Mouse (Mus musculus) heart, postnatal 14 days (tissue): ENCODE data around the gene Tmpo. TPM values are rescaled to one million over a fixed set of nuclear protein-coding genes. Genes with fewer than 3 reads are reported as not detected.
A peak's percentile ranks its signal among the peaks of the same experiment; 100 is the strongest.

ENCODE experiments used
- DNase-seq, 2 experiments: peaks; one replicate each; pipeline ENCODE4 v3.0.0; 2021 to 2022
- intact Hi-C: fragments of 180-260 bp; cut with DNase I; formaldehyde crosslinking; loops from one replicate; pipeline ENCODE4 v1.15.1; 2025
- total RNA-seq, 2 experiments: library from RNA; stranded (reverse); gene quantifications; 2 replicates each; pipeline ENCODE4 v1.2.3; 2021

The Tmpo gene
- total RNA-seq, 2 experiments from 2014 or later: 54.4 to 60.4 TPM

DNA sequence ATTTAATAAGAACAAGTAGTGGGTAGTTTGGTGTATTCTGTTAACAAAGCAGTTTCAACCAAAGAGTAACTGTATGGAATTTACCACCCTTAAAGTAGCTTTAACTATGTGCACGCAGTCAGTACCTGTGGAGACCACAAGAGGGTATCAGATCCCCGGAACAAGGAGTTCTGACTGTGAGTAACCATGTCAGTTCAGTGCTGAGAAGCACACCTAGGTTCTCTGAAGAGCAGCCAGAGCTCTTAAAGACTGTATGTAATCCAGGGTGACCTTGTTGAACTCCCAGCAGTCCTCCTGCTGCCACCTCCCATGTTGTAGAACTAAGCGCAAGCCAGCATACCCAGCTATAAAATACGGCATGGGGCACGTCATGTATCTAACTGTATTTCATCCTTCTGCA, 14.2 kb downstream of the Tmpo start:
- intact Hi-C loops: loop anchor here (1.0 kb wide), 1 partner anchor 20 kb away; no protein-coding TSS in a partner anchor
- peak; percentile 52 to 74 for DNase-seq

GRCm38 (mm10) chr10:91165850-91166249, 15.3 kb downstream of the Tmpo start:
- intact Hi-C loops: no loop called here
- no peak for DNase-seq

GRCm38 (mm10) chr10:91164491-91164890, 16.6 kb downstream of the Tmpo start:
- intact Hi-C loops: no loop called here
- DNase-seq: no peak

DNA sequence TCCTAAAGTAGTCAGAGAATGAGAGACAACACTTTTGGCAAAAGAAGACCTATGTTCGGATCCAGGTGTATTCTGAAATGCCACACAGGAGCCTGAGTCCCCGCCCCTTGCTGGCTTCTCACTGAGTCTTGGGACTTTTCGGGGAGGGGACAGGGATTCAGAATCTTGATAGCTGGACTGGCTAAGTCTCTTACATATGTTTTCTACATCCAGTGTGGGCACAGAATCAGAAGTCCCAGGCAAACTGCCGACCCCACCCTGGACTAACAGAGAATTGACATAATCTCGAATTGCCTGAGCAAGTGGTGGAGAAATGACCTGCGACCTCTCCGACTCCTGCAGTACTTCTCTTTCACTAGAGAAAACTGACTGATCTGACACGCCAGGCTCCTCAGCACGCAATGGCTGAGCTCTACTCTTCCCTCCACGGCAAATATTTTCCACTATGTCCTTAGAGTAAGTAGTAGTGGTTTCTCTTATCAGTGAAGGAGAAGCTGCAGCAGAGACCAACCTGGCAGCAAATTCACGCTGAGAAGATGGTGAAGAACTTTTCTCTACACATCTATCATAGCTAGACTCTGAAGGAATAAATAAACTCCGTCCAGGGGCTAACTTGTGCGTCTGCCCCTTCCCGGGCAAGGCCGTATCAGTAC, 18.5 kb downstream of the Tmpo start:
- no peak for DNase-seq
- intact Hi-C loops: no loop called here

- no peak for DNase-seq
- intact Hi-C loops: no loop called here
Measured at GRCm38 (mm10) chr10:91162077-91162476, 19.0 kb downstream of the Tmpo start.

GRCm38 (mm10) chr10:91161006-91161405, 20.1 kb downstream of the Tmpo start:
- DNase-seq: no peak
- intact Hi-C loops: no loop called here

GRCm38 (mm10) chr10:91158442-91158841, 22.7 kb downstream of the Tmpo start:
- DNase-seq: no peak
- intact Hi-C loops: loop anchor here (5.0 kb wide), 1 partner anchor 34 kb away; no protein-coding TSS in a partner anchor

DNA sequence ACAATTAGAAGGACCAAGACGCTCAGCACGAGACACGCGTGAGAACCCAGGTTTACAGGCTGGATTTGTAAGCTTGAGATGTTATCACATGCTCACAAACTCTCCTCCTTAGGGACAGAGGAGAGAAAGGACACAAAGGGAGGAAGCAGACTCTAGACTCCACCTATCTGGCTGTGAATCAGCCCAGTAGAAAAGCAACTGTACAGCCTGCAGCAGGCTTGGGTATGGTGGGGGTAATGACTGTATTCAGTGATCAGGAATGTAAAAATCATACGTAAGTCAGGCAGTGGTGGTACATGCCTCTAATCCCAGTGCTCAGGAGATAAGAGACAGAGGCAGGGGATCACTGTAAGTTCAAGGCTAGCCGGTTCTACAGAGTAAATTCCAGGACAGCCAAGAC, 24.8 kb downstream of the Tmpo start:
- intact Hi-C loops: loop anchor here (5.0 kb wide), 1 partner anchor 36 kb away; no protein-coding TSS in a partner anchor

GRCm38 (mm10) chr10:91153894-91154503, 27.1 kb downstream of the Tmpo start:
- intact Hi-C loops: no loop called here
- no peak for DNase-seq

More for the DNA sequence above, 24.8 kb downstream of the Tmpo start:
- peak; percentile 30 to 35 for DNase-seq

- no peak for DNase-seq
- intact Hi-C loops: no loop called here
Measured at GRCm38 (mm10) chr10:91145413-91145812, 35.7 kb downstream of the Tmpo start.

DNA sequence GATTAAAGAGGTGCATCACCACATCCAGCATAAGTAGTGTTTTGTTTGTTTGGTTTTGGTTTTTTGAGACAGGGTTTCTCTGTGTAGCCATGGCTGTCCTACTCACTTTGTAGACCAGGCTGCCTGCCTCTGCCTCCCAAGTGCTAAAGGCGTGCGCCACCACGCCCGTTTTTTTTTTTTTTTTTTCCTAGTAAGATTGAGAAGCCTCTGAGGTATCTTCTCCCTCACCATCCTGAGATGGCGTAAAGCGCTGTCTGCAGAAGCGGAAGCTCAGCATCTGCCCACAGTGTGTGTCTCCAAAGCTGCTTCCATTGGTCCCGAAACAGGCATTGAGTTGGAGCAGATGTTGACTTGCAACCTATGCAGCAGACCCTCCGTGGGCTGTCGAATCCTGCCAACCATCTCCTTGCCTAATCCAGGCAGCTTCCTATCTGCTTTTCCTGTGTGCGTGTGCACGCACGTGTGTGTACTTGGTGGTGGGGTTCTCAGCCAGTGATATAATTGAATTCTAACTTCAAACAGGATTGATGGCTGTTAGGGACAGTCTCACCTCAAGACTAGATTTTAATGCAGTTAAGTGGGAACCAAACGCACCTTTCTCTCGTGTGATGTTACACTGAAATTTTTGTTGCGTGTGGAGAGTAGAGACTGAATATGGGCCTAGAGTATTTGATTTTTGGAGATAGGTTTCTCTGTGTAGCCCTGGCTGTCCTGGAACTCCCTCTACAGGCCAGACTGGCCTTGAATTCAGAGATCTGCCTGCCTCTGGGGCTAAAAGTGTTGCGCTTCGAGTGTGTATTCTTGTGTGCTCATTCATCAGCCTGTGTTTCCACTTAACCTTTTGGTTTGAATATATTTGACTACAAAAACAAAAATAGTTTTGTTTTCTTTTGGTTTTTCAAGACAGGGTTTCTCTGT, 37.5 kb downstream of the Tmpo start:
- DNase-seq: no peak
- intact Hi-C loops: loop anchor here (5.0 kb wide), 1 partner anchor 416 kb away; no protein-coding TSS in a partner anchor

- no peak for DNase-seq
- intact Hi-C loops: loop anchor here (5.0 kb wide), 1 partner anchor 415 kb away; no protein-coding TSS in a partner anchor
Measured at GRCm38 (mm10) chr10:91142654-91143191, 38.4 kb downstream of the Tmpo start.

GRCm38 (mm10) chr10:91141564-91141963, 39.6 kb downstream of the Tmpo start:
- DNase-seq: no peak
- intact Hi-C loops: loop anchor here (2.0 to 5.0 kb wide), 2 partner anchors 71 to 414 kb away; no protein-coding TSS in a partner anchor

DNA sequence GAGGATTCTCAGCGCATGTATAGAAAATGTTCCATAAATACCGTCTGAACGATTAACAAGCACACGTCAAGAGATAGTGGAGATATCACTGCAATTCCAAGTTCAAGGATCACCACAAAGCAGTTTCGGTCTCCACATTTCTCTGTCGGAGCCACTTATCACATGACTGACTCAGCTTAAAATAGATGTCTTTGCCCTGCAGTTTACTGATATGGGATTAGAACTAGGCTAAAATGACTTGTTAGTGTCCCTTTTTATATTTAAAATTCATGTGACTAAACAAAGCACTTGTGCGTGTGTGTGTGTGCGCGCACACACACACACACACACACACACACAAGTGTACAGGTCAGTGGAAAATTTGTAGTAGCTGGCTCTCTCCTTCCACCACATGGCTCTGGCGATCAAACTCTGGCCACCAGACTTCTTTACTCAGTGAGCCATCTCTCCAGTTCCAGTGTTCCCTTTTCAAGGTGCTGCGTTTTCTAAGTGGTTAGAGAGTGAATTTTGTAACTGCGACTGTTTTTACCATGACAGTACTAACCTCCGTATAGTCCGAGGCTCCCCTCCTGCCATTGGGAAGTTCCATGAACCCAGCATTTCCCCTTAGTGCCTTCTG, 41.9 kb downstream of the Tmpo start:
- intact Hi-C loops: loop anchor here (5.0 kb wide), 1 partner anchor 57 kb away; the partner anchor contains the start of genes Apaf1 and Ikbip
- DNase-seq: no peak

DNA sequence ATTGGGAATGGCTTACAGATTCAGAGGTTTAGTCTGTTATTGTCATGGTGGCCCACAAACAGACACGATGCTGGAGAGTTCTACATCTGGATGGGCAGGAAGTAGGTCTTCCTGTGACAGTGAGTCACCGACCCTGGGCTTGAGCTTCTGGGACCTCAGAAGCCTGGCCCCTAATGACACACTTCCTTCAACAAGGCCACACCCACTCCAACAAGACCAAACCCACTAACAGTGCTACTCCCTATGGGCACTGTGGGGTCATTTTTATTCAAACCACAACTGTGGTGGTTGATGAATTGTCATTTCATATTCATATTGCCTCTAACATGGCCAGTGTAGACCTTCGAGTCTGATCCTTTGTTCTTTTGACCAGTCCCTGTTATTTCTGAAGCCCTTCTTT, 42.8 kb downstream of the Tmpo start:
- intact Hi-C loops: loop anchor here (5.0 kb wide), 1 partner anchor 56 kb away; the partner anchor contains the start of genes Apaf1 and Ikbip
- no peak for DNase-seq

DNA sequence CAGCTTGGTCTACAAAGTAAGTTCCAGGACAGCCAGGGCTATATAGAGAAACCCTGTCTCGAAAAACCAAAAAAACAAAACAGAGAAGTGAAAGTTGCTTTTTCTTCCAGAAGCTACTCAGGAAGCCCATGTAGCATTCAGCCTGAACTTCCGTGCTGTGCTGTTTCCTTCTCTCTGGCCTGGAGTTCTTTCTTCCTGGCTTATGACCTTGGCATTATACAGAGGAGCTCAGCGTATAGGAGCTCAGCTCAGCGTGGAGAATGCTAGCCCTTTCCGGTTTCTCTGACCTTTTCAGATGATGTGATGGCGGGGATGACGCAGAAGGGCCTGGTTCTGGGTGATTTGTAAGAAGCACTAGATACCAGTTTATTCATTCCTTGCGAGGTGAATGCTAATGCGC, 43.7 kb downstream of the Tmpo start:
- intact Hi-C loops: loop anchor here (5.0 kb wide), 1 partner anchor 55 kb away; the partner anchor contains the start of genes Apaf1 and Ikbip
- no peak for DNase-seq

GRCm38 (mm10) chr10:91135302-91135972, 45.7 kb downstream of the Tmpo start:
- intact Hi-C loops: loop anchor here (5.0 kb wide), 1 partner anchor 53 kb away; the partner anchor contains the start of genes Apaf1 and Ikbip
- no peak for DNase-seq

DNA sequence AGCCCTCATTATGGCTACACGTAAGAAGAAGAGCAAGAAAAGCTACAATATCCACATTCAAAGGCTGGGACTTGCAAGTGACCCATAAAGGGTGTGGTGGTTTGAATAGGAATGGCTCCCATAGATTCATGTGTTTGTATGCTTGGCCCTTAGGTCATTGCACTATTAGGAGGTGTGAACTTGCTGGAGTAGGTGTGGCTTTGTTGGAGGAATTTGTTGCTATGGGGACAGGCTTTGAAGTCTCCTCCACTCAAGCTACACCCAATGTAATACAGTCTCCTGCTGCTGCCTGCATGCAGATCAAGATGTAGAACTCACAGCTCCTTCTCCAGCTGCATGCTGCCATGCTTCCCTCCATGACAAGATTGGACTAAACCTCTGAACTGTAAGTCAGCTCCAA, 49.5 kb downstream of the Tmpo start:
- intact Hi-C loops: no loop called here
- no peak for DNase-seq

- no peak for DNase-seq
- intact Hi-C loops: no loop called here
Measured at GRCm38 (mm10) chr10:91130792-91131191, 50.3 kb downstream of the Tmpo start.
